Mouse (Mus musculus): ENCODE measurements at regions not wholly inside any gene's neighbourhood (a gene's known extent, or its start where the extent isn't known, plus 50 kb on each side); places are given as distances from the start of the nearest gene placed in this dataset.

DNA sequence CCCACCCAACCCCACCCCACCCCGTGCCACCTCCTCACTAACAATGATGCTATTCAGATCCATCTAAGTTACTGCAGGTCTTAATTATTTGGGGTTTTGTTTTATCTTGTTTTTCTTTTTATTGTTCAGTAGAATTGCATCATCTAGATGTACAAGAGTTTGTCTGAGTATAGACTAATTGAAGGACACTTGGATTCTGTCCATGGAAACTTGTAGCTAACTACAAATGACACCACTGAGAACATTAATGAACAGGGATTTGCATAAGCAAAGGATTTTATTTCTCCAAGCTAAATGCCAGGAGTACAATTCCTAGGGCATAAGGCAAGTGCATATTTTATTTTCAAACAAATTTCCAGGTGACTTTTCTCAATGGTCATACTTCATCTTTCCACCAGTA lies 318.4 kb upstream of the Slc7a11 start:
- no peak for DNase-seq (ENCODE audit: low spot score in 2 of 2)

DNA sequence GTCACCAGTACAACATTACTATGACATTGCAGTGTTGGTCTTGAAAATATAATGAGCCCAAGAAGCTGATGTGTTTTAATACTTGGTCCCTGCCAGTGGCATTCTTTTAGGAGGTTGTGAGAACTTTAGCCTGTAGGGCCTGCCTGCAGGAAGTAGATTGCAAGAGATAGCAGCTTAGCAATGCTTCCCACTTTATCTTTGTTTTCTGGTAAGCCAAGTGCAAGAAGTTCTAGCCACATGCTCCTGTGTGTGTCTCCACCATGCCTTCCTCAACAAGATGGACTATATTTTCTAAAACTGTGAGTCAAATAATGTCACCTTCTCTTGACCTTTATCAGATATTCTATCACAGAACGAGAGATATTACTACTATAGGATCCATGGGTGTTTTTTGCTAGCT lies 314.7 kb upstream of the Slc7a11 start:
- DNase-seq (ENCODE audit: low spot score in 2 of 2) = no peak

- no peak for DNase-seq (ENCODE audit: low spot score in 2 of 2)
Observed at GRCm38 (mm10) chr3:50737173-50737572, 293.8 kb upstream of the Slc7a11 start.

DNA sequence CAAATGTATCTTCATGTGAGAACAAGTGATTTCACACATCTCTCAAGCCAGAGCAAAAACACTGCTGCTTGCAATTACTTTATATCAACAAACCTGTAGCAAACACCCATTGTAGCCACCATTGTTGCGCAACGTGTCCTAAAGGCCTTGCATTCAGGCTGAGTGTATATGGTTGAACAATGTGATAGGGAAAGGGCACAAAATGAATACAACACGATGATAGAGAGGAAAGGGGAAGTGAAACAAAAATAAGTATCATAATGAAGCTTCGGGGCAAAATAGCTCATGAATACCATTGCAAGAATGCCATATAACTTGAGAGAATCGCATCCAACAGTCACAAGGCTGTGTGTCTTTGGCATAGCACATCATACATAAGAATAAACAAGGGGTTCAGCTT lies 275.6 kb upstream of the Slc7a11 start:
- no peak for DNase-seq (ENCODE audit: low spot score in 2 of 2)

DNA sequence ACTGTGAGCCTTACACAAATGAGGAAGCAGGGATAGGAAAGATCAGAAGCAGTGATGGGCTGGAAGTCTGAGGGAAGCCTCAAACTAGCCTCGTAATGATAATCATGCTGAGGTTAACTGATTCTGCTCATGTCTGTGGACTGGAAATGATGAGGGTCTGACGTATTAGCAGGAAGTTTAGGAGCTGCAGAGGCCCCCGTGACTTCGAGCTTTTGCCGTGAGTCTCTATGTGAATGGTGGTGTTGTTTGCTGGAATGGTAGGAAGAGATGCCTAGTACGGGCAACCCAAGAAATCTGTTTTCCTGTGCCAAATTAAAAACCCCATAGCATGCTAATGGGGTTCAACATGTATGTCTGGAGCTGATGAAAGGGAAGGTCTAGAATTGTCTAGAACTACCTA lies 270.0 kb upstream of the Slc7a11 start:
- no peak for DNase-seq (ENCODE audit: low spot score in 2 of 2)

DNA sequence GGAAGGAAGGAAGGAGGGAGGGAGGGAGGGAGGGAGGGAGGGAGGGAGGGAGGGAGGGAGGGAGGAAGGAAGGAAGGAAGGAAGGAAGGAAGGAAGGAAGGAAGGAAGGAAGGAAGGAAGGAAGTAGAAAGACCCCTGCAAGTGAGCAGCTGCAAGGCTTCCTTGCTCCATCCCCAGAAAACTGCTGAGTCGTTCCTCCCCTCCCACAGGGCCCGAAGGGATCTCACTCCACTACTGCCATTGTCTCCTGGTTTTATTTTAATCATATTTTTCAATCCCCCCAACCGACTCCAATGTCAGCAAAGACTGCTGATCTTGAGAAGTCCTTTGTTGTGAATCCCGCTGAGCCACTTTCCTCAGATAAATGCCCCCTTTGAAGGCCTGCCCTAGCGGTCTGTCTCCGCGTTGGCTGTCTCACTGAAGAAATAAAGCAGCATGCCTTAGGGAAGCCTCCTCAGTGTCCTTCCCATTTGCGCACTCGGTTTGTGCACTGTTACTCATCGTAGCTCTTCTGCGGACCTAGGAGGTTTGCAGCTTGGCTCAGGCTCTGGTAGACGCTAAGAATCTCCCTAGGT lies 266.1 kb upstream of the Slc7a11 start:
- no peak for DNase-seq (ENCODE audit: low spot score in 2 of 2)

DNA sequence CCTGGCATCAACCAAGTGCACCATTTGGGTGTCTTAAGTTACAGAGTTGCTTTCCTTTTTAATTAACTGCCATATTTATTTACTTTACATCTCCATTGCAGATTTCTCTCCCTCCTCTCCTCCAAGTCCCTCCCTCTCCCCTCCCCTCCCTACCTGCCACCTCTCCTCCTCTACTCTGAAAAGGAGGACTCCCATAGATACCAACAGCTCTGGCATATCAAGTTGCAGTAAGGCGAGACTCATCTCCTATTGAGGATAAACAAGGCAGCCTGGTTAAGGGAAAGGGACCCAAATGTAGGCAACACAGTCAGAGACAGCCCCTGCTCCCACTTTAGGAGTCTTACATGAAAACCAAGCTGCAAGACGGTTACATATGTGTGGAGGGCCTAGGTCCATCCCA lies 263.3 kb upstream of the Slc7a11 start:
- DNase-seq (ENCODE audit: low spot score in 2 of 2) = no peak

- DNase-seq (ENCODE audit: low spot score in 2 of 2) = no peak
Observed at GRCm38 (mm10) chr3:50694904-50695680, 251.7 kb upstream of the Slc7a11 start.

GRCm38 (mm10) chr3:50694497-50694896 lies 251.1 kb upstream of the Slc7a11 start:
- DNase-seq (ENCODE audit: low spot score in 2 of 2) = peak in 1 of 2 experiments; percentile 17

DNA sequence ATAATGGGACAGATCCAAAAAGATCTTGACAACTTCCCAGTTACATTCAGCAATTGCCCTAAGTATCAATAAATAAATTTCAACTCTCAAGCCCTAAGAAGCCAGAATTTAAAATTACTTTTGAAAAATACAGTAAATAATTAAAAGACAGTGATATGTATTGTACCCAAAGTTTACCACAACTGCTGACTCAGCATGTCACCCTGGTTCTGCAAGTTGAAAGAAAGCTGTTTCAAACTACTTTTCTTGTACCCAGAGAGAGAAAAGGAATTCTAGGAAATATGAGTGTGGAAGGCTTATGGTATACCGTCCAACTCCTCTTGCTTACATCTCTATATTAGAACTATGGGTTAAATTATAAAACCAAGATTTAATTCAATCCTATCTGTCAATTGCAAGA lies 248.9 kb upstream of the Slc7a11 start:
- DNase-seq (ENCODE audit: low spot score in 2 of 2) = no peak

DNA sequence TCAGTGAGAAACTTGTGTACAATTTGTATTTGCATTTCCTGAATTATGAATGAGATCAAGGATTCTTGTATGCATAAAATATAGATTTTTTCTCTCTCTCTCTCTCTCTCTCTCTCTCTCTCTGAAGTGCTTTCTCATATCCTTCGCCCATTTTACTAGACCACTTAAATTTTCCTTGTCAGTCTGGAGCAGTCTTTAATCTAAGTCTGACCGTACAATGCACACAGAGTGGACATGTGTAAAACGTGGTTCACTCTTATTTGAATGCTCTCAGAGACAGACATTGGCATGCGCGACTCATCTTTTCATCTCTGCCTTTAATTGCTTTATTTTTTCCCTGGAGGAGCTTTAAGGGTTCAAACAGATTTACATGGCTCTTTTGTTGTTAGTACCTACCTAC lies 247.3 kb upstream of the Slc7a11 start:
- DNase-seq (ENCODE audit: low spot score in 2 of 2) = no peak

- no peak for DNase-seq (ENCODE audit: low spot score in 2 of 2)
Observed at GRCm38 (mm10) chr3:50689375-50689774, 246.0 kb upstream of the Slc7a11 start.

DNA sequence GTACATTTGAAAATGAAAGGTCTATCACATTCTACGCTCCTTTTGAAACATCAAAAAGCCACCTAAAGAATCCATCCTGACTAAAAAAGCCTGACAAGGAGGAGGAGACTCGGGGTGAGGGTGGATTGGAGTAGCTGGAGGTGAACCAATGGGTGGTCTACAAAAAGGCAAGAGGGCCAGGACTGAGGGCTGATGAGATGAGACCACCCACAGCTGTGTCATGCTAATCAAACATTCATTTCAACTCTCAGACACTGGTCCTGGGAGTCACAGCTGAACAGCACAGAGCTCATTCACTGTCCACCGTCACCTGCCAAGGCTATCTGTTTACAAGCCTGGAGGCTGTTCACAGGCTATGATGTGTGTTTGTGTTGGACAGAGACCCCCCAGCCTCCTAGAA lies 244.3 kb upstream of the Slc7a11 start:
- DNase-seq (ENCODE audit: low spot score in 2 of 2) = no peak

- no peak for DNase-seq (ENCODE audit: low spot score in 2 of 2)
Observed at GRCm38 (mm10) chr3:50678611-50678988, 235.2 kb upstream of the Slc7a11 start.

GRCm38 (mm10) chr3:50677953-50678610 lies 234.7 kb upstream of the Slc7a11 start:
- DNase-seq (ENCODE audit: low spot score in 2 of 2) = no peak

GRCm38 (mm10) chr3:50675769-50676168 lies 232.4 kb upstream of the Slc7a11 start:
- DNase-seq (ENCODE audit: low spot score in 2 of 2) = no peak

DNA sequence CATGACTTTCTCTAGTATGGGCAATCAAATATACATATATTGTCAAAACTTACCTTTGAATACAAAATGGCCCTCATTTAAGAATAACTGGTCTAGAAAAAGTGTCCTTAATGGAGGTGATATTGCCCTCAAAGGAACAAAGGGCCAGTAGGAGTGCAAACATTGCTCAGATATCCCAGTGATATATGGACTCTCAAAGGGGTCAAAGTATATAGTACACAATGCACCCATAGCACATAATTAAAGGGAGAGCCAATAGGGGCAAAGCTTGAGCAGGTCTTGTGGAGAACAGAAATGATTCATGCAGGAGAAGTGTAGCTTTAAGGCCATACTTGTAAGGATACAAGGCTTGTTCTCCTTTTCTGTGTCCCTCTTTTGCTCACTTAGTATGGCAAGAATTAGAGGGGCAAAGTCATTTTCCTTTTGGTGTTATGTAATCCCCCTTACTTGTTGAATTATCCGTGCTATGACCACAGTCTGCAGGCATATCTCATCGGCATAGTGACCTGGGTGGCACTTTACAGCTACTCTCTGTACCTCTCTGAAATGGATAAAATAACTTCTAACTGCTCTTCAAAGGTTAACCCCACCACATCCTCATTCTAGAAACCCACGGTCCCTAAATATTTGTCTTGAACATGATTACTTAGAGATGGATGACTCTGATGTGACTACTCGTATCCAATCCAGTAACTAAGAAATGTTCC lies 231.6 kb upstream of the Slc7a11 start:
- no peak for DNase-seq (ENCODE audit: low spot score in 2 of 2)

- no peak for DNase-seq (ENCODE audit: low spot score in 2 of 2)
Observed at GRCm38 (mm10) chr3:50665316-50665715, 221.9 kb upstream of the Slc7a11 start.

- DNase-seq (ENCODE audit: low spot score in 2 of 2) = no peak
Observed at GRCm38 (mm10) chr3:50660966-50661365, 217.6 kb upstream of the Slc7a11 start.

GRCm38 (mm10) chr3:50660566-50660965 lies 217.2 kb upstream of the Slc7a11 start:
- DNase-seq (ENCODE audit: low spot score in 2 of 2) = no peak

- no peak for DNase-seq (ENCODE audit: low spot score in 2 of 2)
Observed at GRCm38 (mm10) chr3:50657890-50658289, 214.5 kb upstream of the Slc7a11 start.

GRCm38 (mm10) chr3:50654441-50654840 lies 211.0 kb upstream of the Slc7a11 start:
- no peak for DNase-seq (ENCODE audit: low spot score in 2 of 2)

DNA sequence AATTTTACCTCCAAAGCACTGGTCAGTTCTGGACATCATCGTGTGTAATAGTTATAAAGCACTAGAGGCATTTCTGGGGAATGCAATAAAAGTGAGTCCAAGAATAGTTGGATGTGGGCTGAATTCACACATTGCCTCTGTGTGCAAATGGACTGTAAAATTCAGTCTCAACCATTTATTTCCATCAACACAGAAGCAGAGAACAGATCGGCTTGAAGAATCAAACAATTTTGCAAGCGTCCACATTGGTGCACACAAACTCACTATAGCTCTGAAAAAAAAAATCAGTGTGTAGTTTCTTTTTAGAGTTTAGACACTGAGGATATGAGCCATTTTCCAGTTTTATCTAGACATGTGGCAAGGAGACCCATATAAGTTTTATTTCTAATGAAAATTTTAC lies 208.9 kb upstream of the Slc7a11 start:
- no peak for DNase-seq (ENCODE audit: low spot score in 2 of 2)

Measured in cerebellum, postnatal 4 days (tissue).